Mouse (Mus musculus): ENCODE results near the gene Klhl11.

DNA sequence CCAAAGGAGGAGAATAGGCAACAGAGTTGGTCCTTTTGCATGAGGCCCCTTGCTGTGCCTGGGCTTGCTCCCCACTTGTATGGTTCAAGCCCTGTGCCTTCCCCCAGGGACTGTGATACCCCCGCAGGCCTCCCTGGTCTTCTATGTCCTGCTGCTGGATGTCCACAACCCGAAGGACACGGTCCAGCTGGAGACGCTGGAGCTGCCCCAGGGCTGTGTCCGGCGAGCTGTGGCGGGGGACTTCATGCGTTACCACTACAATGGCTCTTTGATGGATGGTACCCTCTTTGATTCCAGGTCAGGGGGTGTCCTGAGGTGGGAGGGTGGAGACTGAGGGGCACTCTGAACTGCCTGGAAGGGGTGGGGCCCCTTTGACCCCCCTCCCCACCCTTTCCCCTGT lies 51.0 kb downstream of the Klhl11 start:
- TF ChIP-seq POLR2A (IDR thresholded peaks at IDR 0.05; ENCODE audit: low read depth, low read length) = no peak
- TF ChIP-seq CTCF (IDR thresholded peaks at IDR 0.05; ENCODE audit: extremely low read depth, insufficient read length, insufficient replicate concordance, low read depth, low read length) = no peak
